Mouse (Mus musculus) hindbrain, embryonic 13.5 days (tissue): ENCODE results near the gene Mrpl58. TPM values are rescaled to one million over a fixed set of nuclear protein-coding genes. Genes with fewer than 3 reads are reported as not detected.
"Not testable (repeated sequence)": the region's sequence is repeated elsewhere in the genome, so short reads cannot be mapped to it uniquely, and the experiment has no call there.

Source experiments
- ATAC-seq: fragments of 200-750 bp; cut with Nextera tagmentation; 2 replicates; pipeline ENCODE4 v1.8.0; 2017; ENCODE audit warnings: moderate TSS enrichment; ENCODE audit not compliant: low FRiP score
- H3K27ac ChIP-seq: fragments of 300-500 bp; sonication (generic); 2 replicates; pipeline ENCODE4 v1.5.1; 2015; ENCODE audit warnings: inconsistent platforms, mild to moderate bottlenecking, moderate library complexity
- H3K27me3 ChIP-seq: fragments of 300-500 bp; sonication (generic); 2 replicates; pipeline ENCODE4 v1.6.1; 2015; ENCODE audit warnings: mild to moderate bottlenecking, inconsistent platforms
- H3K36me3 ChIP-seq: fragments of 300-500 bp; sonication (generic); 2 replicates; pipeline ENCODE4 v1.6.1; 2015; ENCODE audit warnings: mild to moderate bottlenecking, inconsistent platforms
- H3K4me1 ChIP-seq: fragments of 300-500 bp; sonication (generic); replicated peaks from 2 replicates; pipeline ENCODE4 v1.6.1; 2015; ENCODE audit warnings: inconsistent platforms
- H3K4me2 ChIP-seq: fragments of 300-500 bp; sonication (generic); 2 replicates; pipeline ENCODE4 v1.6.1; 2015; ENCODE audit warnings: inconsistent platforms, mild to moderate bottlenecking, moderate library complexity
- H3K4me3 ChIP-seq: fragments of 300-500 bp; sonication (generic); 2 replicates; pipeline ENCODE4 v1.5.1; 2015; ENCODE audit warnings: mild to moderate bottlenecking, inconsistent platforms
- H3K9ac ChIP-seq: fragments of 300-500 bp; sonication (generic); 2 replicates; pipeline ENCODE4 v1.6.1; 2015; ENCODE audit warnings: mild to moderate bottlenecking, inconsistent platforms
- H3K9me3 ChIP-seq: fragments of 300-500 bp; sonication (generic); 2 replicates; pipeline ENCODE4 v1.6.1; 2016; ENCODE audit warnings: inconsistent platforms
- WGBS: fragments of 180-500 bp; shearing (Covaris S2); methylation state at CpG from one replicate; pipeline ENCODE4 v1.1.7; 2015; 5-methylcytosine and 5-hydroxymethylcytosine counted together
- microRNA-seq: library from miRNA; unstranded; fragments of <30 nt; microRNA quantifications from one replicate; pipeline ENCODE4, GENCODE M21; 2016
- polyA plus RNA-seq: library from polyadenylated mRNA; unstranded; fragments of >200 nt; fragmentation: Nextera tagmentation; extraction: Ambion mirVana; gene quantifications from 2 replicates; pipeline ENCODE4 v1.2.1, GENCODE M21; 2015

Mrpl58 gene
- polyA plus RNA-seq, 1 experiment from 2014 or later, result 196 TPM

- not testable (repeated sequence) for H3K9me3 ChIP-seq, H3K4me3 ChIP-seq, H3K4me2 ChIP-seq, H3K27ac ChIP-seq, ATAC-seq, H3K9ac ChIP-seq, H3K4me1 ChIP-seq, H3K36me3 ChIP-seq, H3K27me3 ChIP-seq
- 85% methylated on average over 6 of the region's 6 CpGs for WGBS
Observed at GRCm38 (mm10) chr11:115454822-115455221, 51.3 kb downstream of the Mrpl58 start.

DNA sequence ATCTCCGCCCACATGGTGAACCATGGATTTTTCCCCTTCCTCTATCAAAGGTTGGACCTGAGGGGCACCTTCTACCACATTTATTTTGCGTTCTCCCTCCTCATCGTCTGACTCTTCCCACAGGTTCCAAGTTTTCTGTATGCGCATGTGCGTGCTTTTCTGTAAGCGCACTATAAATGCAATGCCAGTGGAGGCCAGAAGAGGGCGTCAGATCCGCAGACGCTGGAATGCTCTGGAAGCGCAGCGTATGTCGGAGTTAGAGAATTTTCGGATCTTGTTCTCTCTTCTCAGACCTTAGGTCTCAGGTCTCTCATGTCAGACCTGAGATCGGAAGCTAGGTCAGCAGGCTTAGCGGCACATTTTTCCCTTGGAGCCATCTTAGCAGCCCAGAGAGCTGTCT is 52.1 kb downstream of the Mrpl58 start:
- Histone ChIP-seq H3K27ac (no peak overlapping the region), H3K9me3 (no peaks in the 10 kb centered on the region), H3K36me3 (no peaks in the 10 kb centered on the region), H3K27me3 (0 out of 2 replicates have a peak, but pooled peaks cover 4% of the 10 kb centered on the region), H3K4me3 (no peak overlapping the region), H3K9ac (no peak overlapping the region), H3K4me1 (peaks cover 6% of the 10 kb centered on the region; the same call in 1 of the 2 replicates), H3K4me2 (no peak overlapping the region)
- 89% methylated on average over 15 of the region's 15 CpGs for WGBS
- no peak for ATAC-seq

DNA sequence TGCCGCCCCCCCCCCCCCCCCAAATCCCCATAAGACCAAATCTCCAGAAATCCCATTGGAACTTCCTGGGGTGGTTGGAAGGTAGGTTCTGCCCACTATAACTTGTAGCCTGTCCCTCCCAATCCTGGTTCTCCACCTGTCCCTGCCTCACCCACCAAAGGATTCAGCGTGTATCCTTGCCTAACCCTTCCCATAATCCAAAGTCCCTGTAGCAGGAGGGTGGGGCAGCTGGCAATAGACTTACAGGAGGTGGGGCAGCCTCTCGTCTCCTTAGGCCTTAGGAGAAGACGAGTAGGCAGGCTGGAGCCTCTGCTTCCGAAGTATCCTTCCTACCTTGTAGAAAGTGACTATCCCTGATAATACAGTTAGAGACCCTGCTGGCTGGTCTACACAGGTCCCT is 52.6 kb downstream of the Mrpl58 start:
- no peak overlapping the region for H3K9ac ChIP-seq
- H3K4me1 ChIP-seq, result peaks cover 6% of the 10 kb centered on the region; the same call in 1 of the 2 replicates
- no peak overlapping the region for H3K27ac ChIP-seq
- H3K27me3 ChIP-seq, result 0 out of 2 replicates have a peak, but pooled peaks cover 4% of the 10 kb centered on the region
- no peaks in the 10 kb centered on the region for H3K9me3 ChIP-seq
- H3K4me3 ChIP-seq, result no peak overlapping the region
- no peak for ATAC-seq
- 96% methylated on average over 5 of the region's 5 CpGs for WGBS
- H3K4me2 ChIP-seq, result no peak overlapping the region
- H3K36me3 ChIP-seq, result no peaks in the 10 kb centered on the region

DNA sequence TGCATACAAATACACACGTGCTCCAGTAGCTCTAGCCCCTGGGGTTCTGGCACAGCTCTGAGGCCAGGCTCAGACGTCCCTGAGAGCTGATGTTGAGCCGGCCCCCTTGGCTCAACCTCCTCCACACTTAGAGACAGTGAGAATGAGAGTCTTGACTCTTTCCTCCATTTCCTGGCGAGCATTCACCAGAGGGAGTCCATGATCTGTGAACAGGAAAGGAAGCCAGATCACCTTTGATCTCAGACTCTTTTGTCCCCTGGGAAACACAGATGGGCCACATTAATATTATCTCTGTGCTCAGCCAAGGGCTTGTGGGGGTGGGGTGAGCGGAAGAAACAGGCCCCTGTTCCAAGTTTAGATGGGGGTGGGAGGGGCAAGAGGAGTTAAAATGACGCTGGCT is 53.9 kb downstream of the Mrpl58 start:
- Histone ChIP-seq H3K27me3 (0 out of 2 replicates have a peak, but pooled peaks cover 6% of the 10 kb centered on the region), H3K4me3 (no peak overlapping the region), H3K9ac (no peak overlapping the region), H3K36me3 (no peaks in the 10 kb centered on the region), H3K4me1 (peaks cover 9% of the 10 kb centered on the region; the same call in 1 of the 2 replicates), H3K4me2 (no peak overlapping the region), H3K9me3 (no peaks in the 10 kb centered on the region), H3K27ac (no peak overlapping the region)
- 36% methylated on average over 6 of the region's 6 CpGs for WGBS
- ATAC-seq, result no peak

GRCm38 (mm10) chr11:115460976-115461375 is 57.4 kb downstream of the Mrpl58 start:
- Histone ChIP-seq H3K36me3 (no peaks in the 10 kb centered on the region), H3K9ac (no peak overlapping the region), H3K4me3 (no peak overlapping the region), H3K9me3 (no peaks in the 10 kb centered on the region), H3K27ac (no peak overlapping the region), H3K4me1 (peaks cover 11% of the 10 kb centered on the region; the same call in 1 of the 2 replicates), H3K4me2 (no peak overlapping the region), H3K27me3 (0 out of 2 replicates have a peak, but pooled peaks cover 12% of the 10 kb centered on the region)
- ATAC-seq, result no peak
- 19% methylated on average over 8 of the region's 8 CpGs for WGBS

GRCm38 (mm10) chr11:115461846-115462242 is 58.3 kb downstream of the Mrpl58 start:
- ATAC-seq, result no peak
- no peak overlapping the region for H3K4me3 ChIP-seq
- 70% methylated on average over 5 of the region's 5 CpGs for WGBS

More at GRCm38 (mm10) chr11:115461846-115462242, 58.3 kb downstream of the Mrpl58 start:
- H3K4me2 ChIP-seq, result no peak overlapping the region
- no peaks in the 10 kb centered on the region for H3K9me3 ChIP-seq
- H3K36me3 ChIP-seq, result no peaks in the 10 kb centered on the region
- H3K4me1 ChIP-seq, result peaks cover 11% of the 10 kb centered on the region; the same call in 1 of the 2 replicates
- no peak overlapping the region for H3K27ac ChIP-seq
- 0 out of 2 replicates have a peak, but pooled peaks cover 12% of the 10 kb centered on the region for H3K27me3 ChIP-seq
- no peak overlapping the region for H3K9ac ChIP-seq

Small RNA genes lying within 50 kb of the gene (microRNA-seq; reads per million reads assigned to microRNA genes)
- not detected for gene Mir3968

Other genes with a start within 250 kb of the Mrpl58 start
- gene Slc9a3r1, start 240.4 kb upstream of the Mrpl58 start, polyA plus RNA-seq, result 42.2 and 55.2 TPM in 2 replicates
- gene Tmem104, start 216.3 kb upstream of the Mrpl58 start, polyA plus RNA-seq, result 11.2 and 12.1 TPM in 2 replicates
- gene Nat9, start 215.9 kb upstream of the Mrpl58 start, polyA plus RNA-seq, result 21.5 and 22.0 TPM in 2 replicates
- gene Grin2c, start 136.5 kb upstream of the Mrpl58 start, polyA plus RNA-seq, result 0.22 TPM in 2 replicates
- gene Fdxr, start 126.7 kb upstream of the Mrpl58 start, polyA plus RNA-seq, result 18.1 and 20.8 TPM in 2 replicates
- gene Fads6, start 106.1 kb upstream of the Mrpl58 start, polyA plus RNA-seq, result 0.73 and 0.79 TPM in 2 replicates
- gene Otop2, start 96.6 kb upstream of the Mrpl58 start, polyA plus RNA-seq, result not detected in 2 replicates
- 0.06 and 0.14 TPM in 2 replicates for gene Ush1g, start 81.7 kb upstream of the Mrpl58 start, polyA plus RNA-seq
- 1.00 and 1.1 TPM in 2 replicates for gene Otop3, start 69.0 kb upstream of the Mrpl58 start, polyA plus RNA-seq
- gene Hid1, start 36.0 kb upstream of the Mrpl58 start, polyA plus RNA-seq, result 41.8 and 42.9 TPM in 2 replicates
- gene Cdr2l, start 21.8 kb upstream of the Mrpl58 start, polyA plus RNA-seq, result 22.4 and 23.2 TPM in 2 replicates
- 945 and 956 TPM in 2 replicates for gene Atp5h, start 16.2 kb downstream of the Mrpl58 start, polyA plus RNA-seq
- gene Kctd2, start 16.4 kb downstream of the Mrpl58 start, polyA plus RNA-seq, result 17.7 and 22.2 TPM in 2 replicates
- not detected in 2 replicates for gene Trim80, start 36.8 kb downstream of the Mrpl58 start, polyA plus RNA-seq
- 0.19 TPM in 1 of 2 replicates, not detected in the other for gene Slc16a5, start 58.7 kb downstream of the Mrpl58 start, polyA plus RNA-seq
- 16.9 and 18.0 TPM in 2 replicates for gene Armc7, start 71.9 kb downstream of the Mrpl58 start, polyA plus RNA-seq
- gene Nt5c, start 88.1 kb downstream of the Mrpl58 start, polyA plus RNA-seq, result 104 and 105 TPM in 2 replicates
- 1,452 and 1,454 TPM in 2 replicates for gene Jpt1, start 110.6 kb downstream of the Mrpl58 start, polyA plus RNA-seq
- 1,174 and 1,182 TPM in 2 replicates for gene Sumo2, start 132.5 kb downstream of the Mrpl58 start, polyA plus RNA-seq
- 109 and 110 TPM in 2 replicates for gene Nup85, start 160.7 kb downstream of the Mrpl58 start, polyA plus RNA-seq
- 76.0 and 81.3 TPM in 2 replicates for gene Mrps7, start 200.2 kb downstream of the Mrpl58 start, polyA plus RNA-seq
- 33.6 and 35.6 TPM in 2 replicates for gene Gga3, start 200.3 kb downstream of the Mrpl58 start, polyA plus RNA-seq
- 11.3 and 11.5 TPM in 2 replicates for gene Mif4gd, start 209.2 kb downstream of the Mrpl58 start, polyA plus RNA-seq
- 35.6 and 41.1 TPM in 2 replicates for gene Slc25a19, start 224.5 kb downstream of the Mrpl58 start, polyA plus RNA-seq